Mouse (Mus musculus) heart, postnatal 14 days (tissue): ENCODE data around the gene Slc30a3. TPM values are rescaled to one million over a fixed set of nuclear protein-coding genes. Genes with fewer than 3 reads are reported as not detected.

Source experiments
- DNase-seq, 2 experiments: peaks; one replicate each; pipeline ENCODE4 v3.0.0; 2021 to 2022
- intact Hi-C: fragments of 180-260 bp; cut with DNase I; formaldehyde crosslinking; loops from one replicate; pipeline ENCODE4 v1.15.1; 2025
- long read RNA-seq, 2 experiments: library from polyadenylated mRNA; stranded (forward); transcript quantifications; one replicate each; pipeline ENCODE4 v2.0.0; 2021
- total RNA-seq, 2 experiments: library from RNA; stranded (reverse); gene quantifications; 2 replicates each; pipeline ENCODE4 v1.2.3; 2021

Gene Slc30a3
- total RNA-seq, result under 1 TPM in 1 of 2 experiments, not detected in 1; 0.27 TPM
- long read RNA-seq, experiment 1, partial matches to known transcripts, result 0 of 1 reads
- long read RNA-seq, experiment 1, other reads (novel, unspliced or antisense), result 0 of 1 reads
- long read RNA-seq, experiment 2, result 0 reads

- intact Hi-C loops, result loop anchor here (5.0 kb wide), 1 partner anchor 56 kb away; the partner anchor contains the start of gene Cad
- DNase-seq, result no peak
These were observed at the start of gene Slc30a3 for GRCm38 (mm10) chr5:31108000-31108490. Slc30a3 (minus strand) TSS chr5:31108237.

DNA sequence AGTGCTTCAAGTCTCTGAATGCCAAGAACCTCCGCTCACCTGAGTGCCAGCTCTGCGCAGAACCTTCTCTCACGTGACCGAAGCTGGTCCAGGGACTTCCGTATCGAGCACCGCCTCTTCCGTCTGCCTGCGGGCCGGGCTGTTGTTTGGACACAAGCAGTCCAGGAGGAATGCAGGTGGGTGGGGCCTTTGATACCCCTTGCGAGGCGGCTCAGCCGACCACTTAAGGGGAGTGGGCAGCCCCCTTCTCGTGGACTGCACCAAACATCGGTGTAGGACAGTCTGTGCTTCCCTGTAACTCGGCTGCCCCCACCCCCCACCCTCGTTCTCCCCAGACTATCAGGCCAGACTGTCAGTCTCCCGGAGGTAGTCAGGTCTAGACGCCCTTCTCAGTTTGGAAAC is 46.1 kb upstream of the Slc30a3 start, which contains the start of gene Mpv17:
Gene Mpv17 (minus strand): TSS at position 100 of the 402 bp plus-strand sequence.
- intact Hi-C loops, result no loop called here
- peak; percentile 81 to 84 for DNase-seq

DNA sequence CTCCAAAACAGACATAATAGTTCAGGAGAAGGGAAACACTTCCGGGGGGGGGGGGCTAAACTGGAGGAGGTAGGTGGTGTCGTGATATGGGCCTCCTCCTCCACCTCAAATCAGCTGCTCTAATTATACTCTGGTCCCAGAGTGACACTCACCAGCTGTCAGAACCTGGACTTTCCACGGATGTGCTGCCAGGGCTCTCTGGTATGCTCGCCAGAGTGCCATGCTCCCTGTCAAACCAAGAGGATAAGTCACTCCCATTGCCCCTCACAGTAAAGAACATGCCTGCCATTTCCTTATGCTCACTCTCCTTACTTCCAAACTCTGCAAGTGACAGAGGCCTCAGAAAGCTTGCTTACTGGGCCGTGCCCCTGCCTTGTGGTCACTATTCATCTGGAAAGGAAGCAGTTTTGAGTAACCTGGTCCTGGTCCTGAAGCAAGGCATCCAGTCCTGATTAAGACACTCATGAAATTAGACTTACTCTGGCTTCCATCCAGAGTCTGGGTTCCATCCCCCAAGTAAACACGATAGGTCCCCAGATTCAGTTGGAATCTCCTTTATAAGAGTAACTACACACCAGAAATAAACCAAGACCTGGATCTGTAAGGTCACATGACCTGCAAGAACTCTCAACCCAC is 45.6 kb upstream of the Slc30a3 start:
- intact Hi-C loops, result no loop called here
- peak; percentile 15 to 40 for DNase-seq

DNA sequence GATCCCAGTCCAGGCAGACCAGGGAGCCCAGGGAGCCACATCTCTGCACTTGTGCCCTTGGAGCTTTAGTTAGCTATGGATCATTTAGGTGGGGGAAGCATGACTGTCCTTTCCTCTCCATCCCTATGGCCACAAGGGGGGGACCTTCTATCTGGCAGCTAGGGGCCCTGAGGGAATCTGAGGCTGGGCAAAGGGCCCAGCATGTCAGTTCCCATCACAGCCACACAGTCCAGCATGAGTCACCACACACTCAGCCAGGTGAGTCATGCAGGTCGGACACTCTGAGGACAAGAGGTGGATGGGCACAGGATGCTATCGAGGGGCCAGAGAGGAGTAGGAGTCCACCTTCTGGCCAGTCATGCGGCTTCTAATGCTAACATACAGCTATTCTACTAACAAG is 43.7 kb upstream of the Slc30a3 start:
- DNase-seq, result peak; percentile 23 to 49
- intact Hi-C loops, result no loop called here

- intact Hi-C loops, result no loop called here
- DNase-seq, result no peak
These were observed 41.7 kb upstream of the Slc30a3 start for GRCm38 (mm10) chr5:31149781-31150180.

GRCm38 (mm10) chr5:31138968-31139425 is 31.0 kb upstream of the Slc30a3 start:
- intact Hi-C loops, result no loop called here
- DNase-seq, result peak; percentile 15 to 26

GRCm38 (mm10) chr5:31138241-31138967 is 30.4 kb upstream of the Slc30a3 start, which contains the start of gene Ucn:
Ucn (minus strand) TSS chr5:31138829.
- intact Hi-C loops, result no loop called here
- DNase-seq, result peak in 1 of 2 experiments; percentile 17

- no peak for DNase-seq
- intact Hi-C loops, result no loop called here
These were observed 29.6 kb upstream of the Slc30a3 start for GRCm38 (mm10) chr5:31137658-31138057.

- intact Hi-C loops, result no loop called here
- no peak for DNase-seq
These were observed 28.8 kb upstream of the Slc30a3 start for GRCm38 (mm10) chr5:31136730-31137424.

DNA sequence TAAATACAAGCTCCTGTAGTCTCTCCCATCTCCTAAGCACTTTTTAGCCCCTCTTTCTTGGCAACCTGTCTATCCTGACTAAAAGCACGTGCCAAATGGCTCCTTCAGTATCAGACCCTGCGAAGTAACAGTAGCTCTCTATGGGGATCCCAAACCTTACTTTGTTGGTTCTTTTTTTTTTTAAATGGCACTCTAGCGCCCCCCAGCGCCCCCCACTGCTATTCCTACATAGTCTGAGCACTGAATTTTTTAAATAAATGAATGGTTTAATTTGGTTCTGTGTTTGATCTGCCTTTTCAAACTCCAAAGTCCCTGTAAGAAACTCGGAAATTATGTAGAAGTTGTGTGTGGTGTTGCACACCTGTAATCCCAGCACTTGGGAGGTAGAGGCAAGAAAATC is 18.0 kb upstream of the Slc30a3 start:
- DNase-seq, result no peak
- intact Hi-C loops, result no loop called here

GRCm38 (mm10) chr5:31123481-31123880 is 15.4 kb upstream of the Slc30a3 start:
- intact Hi-C loops, result no loop called here
- no peak for DNase-seq

DNA sequence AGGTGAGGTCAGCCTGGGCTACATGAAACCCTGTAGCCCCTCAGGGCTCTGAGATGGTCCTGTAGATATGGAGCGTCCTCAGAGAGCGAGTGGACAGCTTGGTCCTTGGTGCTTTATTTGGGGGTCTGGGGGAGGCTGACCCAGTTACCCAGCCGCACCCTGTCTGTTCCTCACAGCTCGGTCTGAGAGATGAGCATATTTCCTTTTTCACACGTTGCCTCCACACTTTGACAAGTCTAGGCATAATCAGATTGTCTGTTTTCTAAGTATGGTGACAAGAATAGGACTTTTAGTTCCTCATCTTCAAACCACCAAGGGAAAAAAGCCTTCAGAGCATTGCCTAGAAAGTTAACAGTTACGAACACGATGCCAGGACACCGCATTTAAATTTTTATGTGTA is 13.1 kb upstream of the Slc30a3 start:
- intact Hi-C loops, result no loop called here

DNA sequence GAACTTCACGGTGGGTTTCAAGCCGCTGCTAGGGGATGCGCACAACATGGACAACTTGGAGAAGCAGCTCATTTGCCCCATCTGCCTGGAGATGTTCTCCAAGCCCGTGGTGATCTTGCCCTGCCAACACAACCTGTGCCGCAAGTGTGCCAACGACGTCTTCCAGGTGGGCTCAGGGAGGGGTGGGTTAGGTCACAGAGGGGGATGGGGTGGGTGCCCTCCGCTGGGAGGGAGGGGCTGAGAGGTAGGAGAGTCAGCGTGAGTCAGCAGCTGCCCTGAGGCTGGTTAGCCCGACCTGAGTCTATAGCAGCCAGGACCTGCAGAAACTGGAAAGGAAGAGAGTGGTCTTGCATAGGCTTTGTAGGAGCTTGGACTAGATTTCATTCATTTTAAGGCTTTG is 8.9 kb upstream of the Slc30a3 start:
- DNase-seq, result peak in 1 of 2 experiments; percentile 15

More for the DNA sequence above, 13.1 kb upstream of the Slc30a3 start:
- DNase-seq, result no peak

GRCm38 (mm10) chr5:31116354-31116753 is 8.3 kb upstream of the Slc30a3 start, which contains the start of gene Trim54:
Trim54 (plus strand) TSS chr5:31116712.
- intact Hi-C loops, result no loop called here
- peak; percentile 18 to 40 for DNase-seq

More for the DNA sequence above, 8.9 kb upstream of the Slc30a3 start:
- intact Hi-C loops, result no loop called here

- DNase-seq, result no peak
- intact Hi-C loops, result loop anchor here (2.0 kb wide), 1 partner anchor 30 kb away; no protein-coding TSS in a partner anchor
These were observed 2.7 kb upstream of the Slc30a3 start for GRCm38 (mm10) chr5:31110781-31111180.

DNA sequence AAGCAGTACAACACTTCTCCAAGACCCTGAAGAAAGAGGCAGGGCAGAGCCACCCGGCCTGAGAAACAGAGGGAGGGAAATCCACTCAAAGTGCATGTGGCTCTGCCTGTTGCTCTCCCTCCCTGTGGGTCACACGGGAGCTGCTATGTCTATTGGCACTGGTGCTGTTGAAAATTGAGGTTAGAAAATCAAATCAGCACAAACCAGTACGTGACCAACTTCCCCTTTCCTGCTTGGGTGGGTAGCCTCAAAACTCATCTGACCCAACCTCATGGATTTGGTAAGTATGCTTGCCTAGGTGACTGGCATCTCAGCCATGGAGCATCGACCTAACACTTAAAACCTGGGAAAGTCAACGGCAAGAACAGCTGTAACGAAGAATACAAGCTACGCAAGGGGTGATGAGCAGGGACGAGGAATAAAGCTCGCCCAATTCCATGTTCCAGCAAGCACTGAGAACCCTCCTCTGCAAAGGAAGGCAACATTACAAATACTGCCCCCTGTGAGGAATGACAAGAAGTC is 2.2 kb downstream of the Slc30a3 start, which contains the start of gene Dnajc5g:
Gene Dnajc5g (plus strand): TSS at position 472 of the 522 bp plus-strand sequence.
- no peak for DNase-seq
- intact Hi-C loops, result loop anchor here (5.0 kb wide), 1 partner anchor 54 kb away; the partner anchor contains the start of gene Cad

- intact Hi-C loops, result no loop called here
- DNase-seq, result no peak
These were observed 12.1 kb downstream of the Slc30a3 start for GRCm38 (mm10) chr5:31095711-31096480.

DNA sequence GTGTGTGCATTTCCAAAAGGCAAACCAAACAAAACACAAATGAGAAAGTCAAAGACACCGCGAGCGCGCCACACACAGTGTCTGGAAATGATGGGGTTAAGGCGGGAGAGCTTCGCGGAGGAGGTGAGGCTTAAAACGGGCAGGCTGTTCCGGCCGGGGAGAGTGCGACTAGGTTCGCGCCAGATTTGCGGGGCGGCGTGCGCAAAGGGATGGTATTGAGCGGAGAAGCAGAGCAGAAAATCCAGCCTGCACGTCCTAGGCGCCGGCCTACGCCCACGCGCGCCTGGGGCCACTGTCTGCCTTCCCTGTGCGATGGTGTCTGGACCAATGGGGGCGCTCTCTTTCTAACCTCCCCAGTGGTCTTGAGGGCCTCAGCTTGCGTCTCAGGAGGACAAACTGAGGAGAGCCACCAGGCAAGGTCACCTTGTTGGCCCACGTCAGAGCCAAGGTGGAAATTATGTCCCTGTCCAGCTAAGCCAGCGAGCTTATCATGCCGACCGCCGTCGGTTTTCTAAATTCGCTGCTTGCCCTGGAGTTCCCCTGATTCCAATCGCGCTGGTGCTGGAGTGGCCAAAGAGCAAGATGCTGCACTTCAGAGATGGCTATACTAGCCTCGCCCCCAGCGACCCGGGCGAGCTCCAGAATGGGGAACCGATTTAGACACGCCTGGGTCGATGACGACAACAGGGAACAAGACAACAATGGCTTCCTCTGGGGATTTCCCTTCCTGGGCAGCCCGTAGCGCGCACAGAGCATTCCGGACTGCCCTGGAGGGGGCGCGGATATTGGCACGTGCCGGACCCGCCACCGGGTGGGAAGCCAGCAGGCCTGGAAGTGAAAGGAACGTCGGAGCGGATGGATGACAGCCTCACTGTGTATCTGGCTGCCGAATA is 13.0 kb downstream of the Slc30a3 start:
- intact Hi-C loops, result no loop called here
- peak; percentile 59 to 66 for DNase-seq
